In the genomic region with DNA sequence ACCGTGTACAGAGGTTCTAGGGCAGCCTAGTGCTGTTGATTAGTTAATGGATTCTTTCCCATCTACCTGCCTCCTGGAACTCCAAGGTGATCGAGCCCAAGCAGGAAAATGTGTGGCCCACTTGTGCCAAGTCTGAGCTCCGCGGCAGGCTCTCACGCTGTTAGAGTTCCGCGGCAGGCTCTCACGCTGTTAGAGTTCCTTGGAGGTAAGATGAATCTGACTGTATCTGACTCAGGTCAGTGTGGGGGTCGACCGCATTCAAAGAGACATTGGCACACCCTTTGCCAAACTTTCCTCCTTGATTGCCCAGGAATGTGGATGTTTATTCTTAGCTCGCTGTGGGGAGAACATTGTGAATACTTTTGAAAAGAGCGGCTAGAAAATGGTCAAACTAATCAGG, we compare ENCODE assay signal across 13 mouse cellular contexts. TPM values are rescaled to one million over a fixed set of nuclear protein-coding genes. Genes with fewer than 3 reads are reported as not detected.
DNase-seq lines count a peak whose midpoint lies in the region; ATAC-seq lines count a peak whose summit lies in the region.
"Had no signal": no experiment of that assay in that cellular context is flagged by ENCODE, and none has a peak within 500 bp of the region (broad histone marks: within the 10 kb centered on the region; RNA-seq: fewer than 3 reads in every experiment).

No protein-coding gene starts in this region.

- 52% methylated on average over 12 of the region's 12 CpGs for whole genome bisulfite sequencing in heart, embryonic 13.5 days
- WGBS in lung, embryonic 16.5 days, result 38% methylated on average over 12 of the region's 12 CpGs
- WGBS in embryonic facial prominence, embryonic 14.5 days, result 62% methylated on average over 12 of the region's 12 CpGs

- 0 out of 2 replicates have a peak, but pooled peaks cover 8% of the 10 kb centered on the region for H3K27me3 ChIP-seq in heart, embryonic 13.5 days (replicated peaks)
- no peaks in the 10 kb centered on the region for H3K27me3 ChIP-seq in lung, embryonic 16.5 days (ENCODE audit: control insufficient read depth, insufficient read depth, low read depth, low read length)
- H3K27me3 ChIP-seq in embryonic facial prominence, embryonic 14.5 days (replicated peaks; ENCODE audit: control insufficient read depth, insufficient read depth, low read length), result no peaks in the 10 kb centered on the region
- H3K27me3 ChIP-seq: liver, embryonic 13.5 days had no signal

- no peak overlapping the region for H3K27ac ChIP-seq in heart, embryonic 13.5 days (replicated peaks)
- no peak overlapping the region for H3K27ac ChIP-seq in lung, embryonic 16.5 days (ENCODE audit: low read length)
- no peak overlapping the region for H3K27ac ChIP-seq in embryonic facial prominence, embryonic 14.5 days (replicated peaks; ENCODE audit: low read depth, low read length)
- H3K27ac ChIP-seq: hindbrain, embryonic 10.5 days; limb, embryonic 12.5 days; liver, embryonic 13.5 days; macrophage had no signal

- no peak for DNase-seq in heart, adult 11 months
- DNase-seq in lung, postnatal 10 days, result no peak
- DNase-seq in ES-CJ7 (ENCODE audit: low read depth, low spot score), result peak; percentile 10
- DNase-seq in embryonic facial prominence, embryonic 14.5 days (ENCODE audit: low spot score), result no peak
- DNase-seq in spleen, postnatal 36 days (ENCODE audit: low spot score in 2 of 2), result no peak

- peak overlapping the region; percentile 59 for H3K4me2 ChIP-seq in heart, embryonic 13.5 days
- H3K4me2 ChIP-seq in lung, embryonic 16.5 days (ENCODE audit: low read depth, low read length), result peak overlapping the region; percentile 32; the same call in 1 of the 2 replicates
- peak overlapping the region; percentile 19; the same call in 1 of the 2 replicates for H3K4me2 ChIP-seq in embryonic facial prominence, embryonic 14.5 days (ENCODE audit: low read depth, low read length)
- H3K4me2 ChIP-seq: limb, embryonic 12.5 days; liver, embryonic 13.5 days had no signal

- H3K36me3 ChIP-seq in heart, embryonic 13.5 days, result no peaks in the 10 kb centered on the region
- H3K36me3 ChIP-seq in lung, embryonic 16.5 days (ENCODE audit: control insufficient read depth, insufficient read depth, low read length), result no peaks in the 10 kb centered on the region
- H3K36me3 ChIP-seq in embryonic facial prominence, embryonic 14.5 days (ENCODE audit: control insufficient read depth, insufficient read depth, low read length), result no peaks in the 10 kb centered on the region
- H3K36me3 ChIP-seq: hindbrain, embryonic 10.5 days; limb, embryonic 12.5 days; liver, embryonic 13.5 days had no signal

- H3K9ac ChIP-seq in heart, embryonic 13.5 days, result no peak overlapping the region
- H3K9ac ChIP-seq in lung, embryonic 16.5 days (ENCODE audit: low read length), result no peak overlapping the region
- no peak overlapping the region for H3K9ac ChIP-seq in embryonic facial prominence, embryonic 14.5 days (ENCODE audit: low read depth, low read length)
- H3K9ac ChIP-seq: limb, embryonic 12.5 days; liver, embryonic 13.5 days had no signal

- no peak for ATAC-seq in heart, embryonic 13.5 days (ENCODE audit: extremely low read depth, insufficient number of reproducible peaks, low FRiP score, low TSS enrichment)
- peak; percentile 57; the same call in 1 of the 2 replicates for ATAC-seq in lung, embryonic 16.5 days (ENCODE audit: low read depth)
- ATAC-seq in embryonic facial prominence, embryonic 14.5 days (ENCODE audit: low read depth), result no peak
- ATAC-seq in megakaryocyte progenitor cell, adult 5-6 weeks (replicated peaks; ENCODE audit: poor library complexity), result no peak

- H3K4me3 ChIP-seq in heart, embryonic 13.5 days, result no peak overlapping the region
- H3K4me3 ChIP-seq in lung, embryonic 16.5 days (ENCODE audit: low read length), result no peak overlapping the region
- no peak overlapping the region for H3K4me3 ChIP-seq in embryonic facial prominence, embryonic 14.5 days (ENCODE audit: low read depth, low read length)
- H3K4me3 ChIP-seq: hindbrain, embryonic 10.5 days; limb, embryonic 12.5 days; liver, embryonic 13.5 days had no signal

- H3K4me1 ChIP-seq in heart, embryonic 13.5 days, result peaks cover 8% of the 10 kb centered on the region
- H3K4me1 ChIP-seq in lung, embryonic 16.5 days (replicated peaks; ENCODE audit: control insufficient read depth, insufficient read depth, low read length), result peaks cover 5% of the 10 kb centered on the region; the same call in 1 of the 2 replicates
- H3K4me1 ChIP-seq in embryonic facial prominence, embryonic 14.5 days (ENCODE audit: control insufficient read depth, insufficient read depth, low read length), result peaks cover 17% of the 10 kb centered on the region; the same call in 1 of the 2 replicates
- H3K4me1 ChIP-seq: liver, embryonic 13.5 days had no signal

- H3K9me3 ChIP-seq in heart, embryonic 13.5 days, result no peaks in the 10 kb centered on the region
- H3K9me3 ChIP-seq in lung, embryonic 16.5 days (ENCODE audit: control insufficient read depth, low read length), result no peaks in the 10 kb centered on the region
- H3K9me3 ChIP-seq in embryonic facial prominence, embryonic 14.5 days (ENCODE audit: control insufficient read depth, low read length), result no peaks in the 10 kb centered on the region
- H3K9me3 ChIP-seq: hindbrain, embryonic 10.5 days; limb, embryonic 12.5 days; liver, embryonic 13.5 days had no signal

RNA-seq across cellular contexts. Expression of gene Tmem30b, which starts 28.4 kb away (rescaled TPM):
- 0.32 and 0.56 TPM in 2 replicates for polyA plus RNA-seq in heart, embryonic 13.5 days (2015; fragmentation: Nextera tagmentation; extraction: Ambion mirVana)
- 9.2 and 10.1 TPM in 2 replicates for polyA plus RNA-seq in lung, embryonic 16.5 days (2015; fragmentation: Nextera tagmentation; extraction: Ambion mirVana)
- 15.6 and 16.5 TPM in 2 replicates for polyA plus RNA-seq in embryonic facial prominence, embryonic 14.5 days (2014; fragmentation: Nextera tagmentation; extraction: Ambion mirVana)
- not detected in 2 replicates for total RNA-seq in megakaryocyte progenitor cell, adult 5-6 weeks (2015)
- total RNA-seq in megakaryocyte progenitor cell, adult 5-6 weeks (2017), result not detected in 2 replicates
- total RNA-seq: MEL had no signal
- polyA plus RNA-seq: macrophage had no signal
